Mouse (Mus musculus) heart, postnatal 0 days (tissue): Measurements from ENCODE around the gene Mybpc3.

Experiments
- CTCF ChIP-seq: IDR thresholded peaks from 2 replicates; pipeline ENCODE4 v1.5.1; 2016; ENCODE audit warnings: antibody characterized with exemption, control low read depth, low read depth
- EP300 ChIP-seq: IDR thresholded peaks from 2 replicates; pipeline ENCODE4 v1.6.1; 2016; ENCODE audit warnings: antibody characterized with exemption, low read depth

- TF ChIP-seq CTCF (no peak), EP300 (no peak)
Measured at GRCm38 (mm10) chr2:91169587-91170322, 51.8 kb downstream of the Mybpc3 start.
